Mouse (Mus musculus) T-helper 1 cell (primary cell): ENCODE data around the gene B3gnt7.
"Not testable (repeated sequence)": the region's sequence is repeated elsewhere in the genome, so short reads cannot be mapped to it uniquely, and the experiment has no call there.

Source experiments
- in situ Hi-C: fragments of 300-600 bp; cut with MboI, MseI; formaldehyde crosslinking; loops from one replicate; pipeline ENCODE4 v1.15.1; 2025; ENCODE audit warnings: high pct_unique_total_duplicates

B3gnt7 gene

DNA sequence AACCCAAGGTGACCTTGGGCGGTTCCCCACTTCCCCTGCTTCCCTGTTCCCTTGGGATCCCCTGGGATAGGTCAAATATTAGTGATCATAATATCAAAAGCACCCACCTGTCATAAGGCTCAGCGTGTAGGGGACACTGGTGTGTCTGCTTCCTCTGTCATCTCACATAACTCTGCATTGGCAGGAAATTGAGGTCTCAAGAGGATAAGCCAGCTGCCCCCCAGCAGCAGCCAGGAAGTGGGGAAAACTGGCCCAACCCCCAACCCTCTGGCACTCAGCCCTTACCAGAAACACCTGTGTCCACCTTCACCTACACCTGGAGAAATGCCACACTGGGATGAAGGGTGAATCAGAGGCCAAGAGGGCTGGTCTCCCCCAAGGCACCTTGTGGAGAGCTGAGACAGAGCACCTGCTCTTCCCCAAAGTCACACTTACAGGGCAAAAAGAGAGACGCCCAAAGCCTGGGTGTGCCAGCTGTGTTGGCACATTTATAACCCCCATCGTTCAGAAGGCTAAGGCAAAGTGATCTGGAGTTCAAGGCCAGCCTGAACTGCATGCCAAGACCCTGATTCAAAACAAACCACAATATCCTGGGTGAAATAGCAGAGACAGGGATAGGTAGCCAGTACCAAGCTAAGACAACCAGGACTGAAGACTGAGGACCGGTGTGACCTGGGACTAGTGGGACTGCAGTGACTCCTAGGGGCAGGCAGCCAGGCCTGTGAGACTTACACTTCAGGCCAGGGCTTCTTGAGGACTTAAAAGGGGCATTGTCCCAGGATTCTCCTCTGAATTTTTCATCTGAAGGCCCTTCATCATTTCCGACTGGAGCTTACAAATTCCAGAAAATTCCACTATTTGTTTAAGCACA is 1.2 kb upstream of the B3gnt7 start:
- in situ Hi-C loops = no loop called here

DNA sequence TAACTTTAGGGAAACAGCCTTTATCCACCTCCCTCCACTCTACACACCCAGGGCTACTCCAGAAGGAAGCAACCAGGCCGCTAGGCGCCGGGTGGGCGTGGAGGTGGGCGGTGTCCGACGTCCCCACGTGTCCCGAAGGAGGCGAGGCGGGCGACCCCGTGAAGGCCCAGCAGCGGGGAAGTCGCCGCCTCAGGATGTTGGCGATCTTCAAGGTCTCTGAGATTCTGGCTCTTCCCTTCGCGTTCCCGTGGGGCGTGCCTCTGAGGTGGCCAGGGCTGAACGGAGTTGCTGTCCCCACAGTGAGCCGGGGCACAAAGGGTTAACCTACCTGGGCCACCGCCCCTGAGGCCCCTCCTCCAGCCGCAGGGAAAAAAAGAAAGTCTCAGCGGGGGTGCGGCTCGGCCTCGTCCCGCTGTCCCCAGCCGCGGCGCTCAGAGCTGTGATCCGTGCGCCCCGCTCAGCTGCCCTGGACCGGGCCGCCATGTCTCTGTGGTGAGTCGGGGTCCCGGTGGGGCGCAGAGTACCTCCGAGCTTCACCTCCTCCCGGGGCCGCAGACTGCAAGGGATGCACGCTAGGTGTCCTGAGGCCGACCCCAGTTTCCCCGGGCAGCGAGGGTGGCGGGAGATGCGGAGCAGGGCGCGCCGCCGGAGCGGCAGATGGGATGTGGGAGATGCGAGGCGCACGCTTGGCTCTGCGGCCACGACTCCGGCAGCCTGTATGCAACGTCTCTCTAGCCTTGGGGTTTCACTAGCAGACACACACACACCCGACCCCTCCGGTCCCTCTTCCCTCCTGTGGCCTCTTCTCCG is 636 bp downstream of the B3gnt7 start:
- in situ Hi-C loops = no loop called here

DNA sequence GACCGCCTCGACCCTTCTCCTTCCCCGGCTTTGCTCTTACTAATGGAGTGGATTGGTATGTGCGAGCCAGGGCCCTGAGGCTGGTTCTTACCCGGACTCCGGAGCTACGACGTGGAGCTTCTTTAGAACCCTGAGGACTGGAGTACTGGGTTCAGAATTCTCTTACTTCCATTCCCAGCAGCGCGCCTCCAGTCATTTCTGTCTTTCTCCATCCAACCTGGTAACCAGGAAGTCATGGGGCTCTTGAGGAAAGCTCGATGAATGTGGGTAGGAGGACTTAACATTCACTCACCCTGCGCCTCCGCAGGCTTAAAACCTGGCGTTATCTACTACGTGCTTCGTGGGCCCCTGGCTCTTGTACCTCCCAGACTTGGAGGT is 1.2 kb downstream of the B3gnt7 start:
- in situ Hi-C loops = no loop called here

DNA sequence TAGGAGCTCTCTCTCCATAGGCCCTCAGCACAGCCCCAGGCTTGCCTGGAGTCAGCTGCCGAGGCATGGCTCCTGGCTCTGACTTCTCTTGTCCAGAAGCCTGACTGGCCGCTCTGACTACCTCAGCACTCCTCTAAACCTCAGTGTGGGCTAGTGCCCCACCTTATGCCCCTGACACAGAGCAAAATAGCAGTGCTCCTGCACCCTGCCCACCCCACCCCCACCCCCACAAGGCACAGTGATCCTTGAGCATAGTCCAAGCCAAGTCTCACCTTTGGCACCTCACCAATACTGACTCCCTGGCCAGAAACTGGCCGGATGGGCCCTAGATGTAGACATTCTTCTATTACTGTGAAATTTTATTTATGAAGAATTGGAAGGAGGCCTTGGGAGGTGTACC is 4.1 kb downstream of the B3gnt7 start:
- in situ Hi-C loops = no loop called here

DNA sequence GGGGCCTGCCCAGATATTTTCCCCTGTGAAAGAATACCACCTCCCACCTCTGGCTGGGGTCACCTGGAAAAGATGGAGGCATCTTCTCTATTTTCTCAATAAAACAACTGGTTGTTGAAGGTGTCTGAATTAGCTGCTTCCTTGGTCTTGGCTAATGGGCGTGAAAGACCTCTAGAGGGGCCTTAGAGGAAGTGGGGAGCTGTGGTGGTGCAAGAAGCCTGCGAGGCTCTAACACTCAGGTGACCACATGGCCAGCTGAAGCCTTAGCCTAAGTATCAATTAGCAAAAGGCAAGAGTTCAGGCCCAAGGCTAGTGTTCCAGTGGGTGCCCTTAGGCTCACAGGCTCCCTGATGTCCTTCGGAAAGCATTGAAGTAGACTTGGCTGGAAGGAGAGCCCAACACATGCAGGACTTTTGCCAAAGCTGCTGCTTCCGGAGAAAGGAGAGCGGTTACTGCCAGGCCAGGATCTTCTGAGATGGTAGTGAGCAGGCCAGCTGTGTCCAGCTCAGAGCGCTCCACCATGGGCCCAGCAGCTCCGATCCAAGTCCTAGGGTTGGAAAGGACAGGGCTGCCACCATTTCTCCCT is 4.6 kb downstream of the B3gnt7 start:
- in situ Hi-C loops = no loop called here

DNA sequence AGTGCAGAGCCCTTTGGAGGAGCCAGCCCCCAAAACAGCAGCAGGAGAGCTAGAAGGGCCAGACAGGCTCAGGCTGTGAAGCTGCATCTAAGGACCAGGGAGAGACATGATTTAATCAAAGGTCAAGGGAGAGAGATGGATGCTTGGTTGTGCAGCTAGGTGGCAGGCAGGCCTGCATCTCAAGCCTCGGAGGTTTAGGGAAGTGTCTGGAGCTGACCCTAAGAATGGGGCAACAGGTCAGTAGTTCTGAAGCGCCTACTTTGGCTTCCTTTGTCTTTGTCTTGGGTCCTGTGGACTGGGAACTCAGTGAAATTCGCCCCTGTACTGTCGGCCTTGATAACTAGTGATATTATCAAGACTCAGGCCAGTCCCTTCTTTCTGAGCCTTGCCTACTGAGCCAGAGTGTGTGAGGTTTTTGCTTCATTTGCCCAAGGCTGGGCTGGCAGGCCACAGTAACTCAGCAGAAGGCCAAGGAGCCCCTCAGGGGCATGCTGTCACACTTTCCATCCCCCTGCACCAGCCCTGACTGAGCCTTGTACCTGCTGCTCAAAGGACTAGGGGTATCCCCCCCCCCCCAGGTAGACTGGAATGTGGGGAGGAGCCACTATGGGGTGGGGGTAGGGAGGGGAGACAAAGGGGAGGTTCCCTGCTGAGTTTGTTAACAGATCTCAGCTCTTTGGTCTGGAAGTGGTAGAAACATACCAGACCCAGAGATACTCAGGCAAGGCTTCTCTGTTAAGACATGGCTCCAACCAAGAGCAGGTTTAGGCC is 5.4 kb downstream of the B3gnt7 start:
- in situ Hi-C loops = no loop called here

DNA sequence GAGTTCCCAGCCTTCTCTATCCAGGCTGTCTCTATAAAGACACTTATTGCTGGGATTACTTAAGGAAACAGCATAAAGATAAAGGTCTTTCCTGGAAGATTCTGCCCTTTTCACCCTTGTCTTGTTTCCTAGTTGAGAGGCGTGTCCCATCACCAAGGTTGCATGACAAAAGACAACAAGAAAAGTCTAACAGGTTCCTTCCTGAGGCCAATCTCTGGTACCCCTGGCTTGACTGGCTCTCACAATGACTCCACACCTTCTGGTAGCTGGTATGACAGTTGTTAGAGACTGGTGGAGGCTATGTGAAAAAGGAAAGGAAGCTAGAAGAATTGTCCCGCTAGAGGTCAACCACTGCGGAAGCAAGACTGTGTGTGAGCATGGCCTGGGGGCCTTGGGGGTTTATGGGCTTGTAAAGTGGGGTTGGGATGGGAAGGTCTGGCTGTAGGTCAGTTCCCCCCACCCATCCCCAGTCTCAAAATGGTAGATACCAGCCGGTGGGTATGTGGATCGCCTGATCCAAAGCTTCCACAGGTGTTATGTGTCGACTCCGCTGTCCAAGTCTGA is 6.7 kb downstream of the B3gnt7 start:
- in situ Hi-C loops = no loop called here

DNA sequence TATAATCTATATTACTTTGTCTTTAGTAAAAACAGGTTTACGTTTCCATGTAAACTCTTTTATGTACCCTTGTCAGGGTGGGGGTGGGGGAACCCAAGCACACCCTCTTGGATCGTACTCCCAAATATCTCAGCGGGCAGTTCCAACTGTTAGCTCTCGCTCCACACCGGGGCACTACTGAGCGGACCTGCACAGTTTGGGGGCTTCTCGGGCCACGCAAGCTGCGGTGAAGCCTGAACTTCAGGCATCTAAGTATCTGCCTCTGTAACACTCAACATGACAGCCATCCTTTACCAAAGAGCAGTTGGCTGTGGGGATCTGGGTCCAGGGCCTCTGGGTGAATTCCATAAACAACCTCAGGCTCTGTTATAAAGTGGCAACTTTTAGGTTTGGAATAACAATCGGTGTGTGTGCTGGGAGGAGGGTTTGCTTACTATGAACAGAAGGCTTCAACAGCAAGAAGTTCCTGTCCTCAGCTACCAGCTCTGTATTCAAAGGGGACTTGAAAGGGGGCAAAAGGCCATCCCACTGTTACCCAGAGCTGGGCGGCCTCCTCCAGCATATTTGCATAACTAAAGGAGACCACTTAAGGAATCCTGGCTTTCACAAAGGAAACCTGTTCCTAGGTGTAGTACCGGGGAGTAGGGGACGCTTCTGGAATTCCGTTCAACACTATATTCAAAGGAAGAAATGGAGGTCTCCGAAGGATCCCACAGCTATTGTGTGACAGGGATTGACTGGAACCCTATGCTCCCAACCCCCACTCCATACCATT is 8.1 kb downstream of the B3gnt7 start:
- in situ Hi-C loops = no loop called here

DNA sequence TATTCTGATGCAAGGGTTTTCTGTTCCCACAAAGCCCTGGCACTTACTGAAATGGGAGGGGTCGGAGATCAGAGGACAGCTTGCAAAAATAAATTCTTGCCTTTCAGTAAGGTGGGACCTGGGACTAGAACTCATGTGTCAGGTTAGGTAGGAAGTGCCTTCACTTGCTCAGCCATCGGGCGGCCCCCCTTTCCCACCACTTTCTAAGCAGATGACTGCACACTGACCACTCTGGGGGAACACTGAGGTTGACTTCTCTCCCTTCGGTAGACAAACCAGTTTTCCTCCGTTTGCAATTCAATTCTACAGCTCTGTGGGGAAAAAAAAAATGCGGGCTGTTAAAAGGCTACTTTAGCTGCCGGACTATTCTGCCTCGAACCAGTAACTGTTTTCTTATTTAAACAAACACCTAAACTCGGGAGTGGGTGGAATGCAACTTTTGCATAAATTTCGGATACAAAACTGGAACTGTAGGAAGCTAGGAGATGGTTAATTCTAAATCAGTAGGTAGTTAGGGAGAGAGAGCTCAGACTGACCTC is 8.9 kb downstream of the B3gnt7 start:
- in situ Hi-C loops = no loop called here

DNA sequence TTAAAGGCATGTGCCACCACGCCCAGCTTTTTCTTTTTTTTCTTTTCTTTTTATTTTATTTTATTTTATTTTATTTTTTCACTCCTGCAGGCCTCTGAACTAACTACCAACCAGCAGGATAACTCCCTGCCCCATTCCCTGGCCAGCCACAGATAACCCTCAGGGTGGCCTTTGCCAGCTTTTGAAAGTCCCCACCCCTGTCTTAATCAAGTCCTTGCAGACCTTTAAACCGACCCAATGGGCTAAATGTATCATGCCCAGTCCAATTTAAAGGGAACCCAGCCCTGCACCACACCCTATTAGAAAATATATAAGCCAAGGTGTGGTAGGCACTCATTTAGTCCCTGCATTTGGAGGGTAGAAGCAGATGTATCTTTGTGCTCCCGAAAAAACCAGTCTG is 9.6 kb downstream of the B3gnt7 start:
- in situ Hi-C loops = no loop called here

DNA sequence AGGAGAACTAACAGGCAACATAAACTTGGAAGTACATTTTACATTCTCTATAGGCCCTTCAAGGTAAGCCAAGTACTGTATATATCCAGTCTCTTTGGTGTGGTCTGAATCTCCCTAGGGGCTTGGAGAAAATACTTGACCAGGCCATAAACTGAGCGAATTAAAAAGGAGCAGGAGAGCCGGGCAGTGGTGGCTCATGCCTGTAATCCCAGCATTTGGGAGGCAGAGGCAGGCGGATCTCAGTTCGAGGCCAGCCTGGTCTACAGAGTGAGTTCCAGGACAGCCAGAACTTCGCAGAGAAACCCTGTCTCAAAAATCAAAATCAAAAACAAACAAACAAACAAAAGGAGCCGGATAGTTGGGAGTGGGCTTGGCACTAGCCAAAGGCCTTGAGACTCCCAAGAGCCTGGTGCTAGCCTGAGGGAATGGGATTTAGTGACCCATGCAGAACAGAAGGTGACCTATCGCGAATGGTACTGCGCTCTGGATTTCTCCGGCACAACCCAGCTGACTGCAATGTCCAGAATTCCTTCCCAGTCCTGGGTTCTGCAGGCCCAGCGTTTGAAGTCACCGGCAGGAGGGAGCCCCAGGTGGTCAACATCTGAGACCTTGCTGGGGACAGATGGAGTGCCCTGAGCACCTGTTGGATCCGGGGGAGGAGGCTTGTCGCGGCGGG is 10.6 kb downstream of the B3gnt7 start:
- in situ Hi-C loops = no loop called here

DNA sequence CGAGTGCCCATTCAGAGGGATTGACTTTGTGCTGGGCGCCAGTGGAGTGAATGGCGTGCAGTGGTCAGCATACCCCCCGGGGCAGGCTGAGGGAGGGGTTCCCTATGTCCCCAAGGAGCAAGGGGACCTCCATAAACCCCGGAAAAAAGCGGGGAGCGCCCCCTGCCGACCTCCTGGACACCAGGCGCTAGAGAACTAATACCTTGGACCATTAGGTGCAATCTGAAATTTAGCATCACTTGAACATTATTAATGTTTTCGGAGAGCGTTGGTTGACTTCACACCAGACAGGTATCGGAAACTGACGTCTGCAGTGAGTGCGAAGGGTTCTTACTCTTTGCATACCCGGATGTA is 11.1 kb downstream of the B3gnt7 start:
- in situ Hi-C loops = no loop called here

DNA sequence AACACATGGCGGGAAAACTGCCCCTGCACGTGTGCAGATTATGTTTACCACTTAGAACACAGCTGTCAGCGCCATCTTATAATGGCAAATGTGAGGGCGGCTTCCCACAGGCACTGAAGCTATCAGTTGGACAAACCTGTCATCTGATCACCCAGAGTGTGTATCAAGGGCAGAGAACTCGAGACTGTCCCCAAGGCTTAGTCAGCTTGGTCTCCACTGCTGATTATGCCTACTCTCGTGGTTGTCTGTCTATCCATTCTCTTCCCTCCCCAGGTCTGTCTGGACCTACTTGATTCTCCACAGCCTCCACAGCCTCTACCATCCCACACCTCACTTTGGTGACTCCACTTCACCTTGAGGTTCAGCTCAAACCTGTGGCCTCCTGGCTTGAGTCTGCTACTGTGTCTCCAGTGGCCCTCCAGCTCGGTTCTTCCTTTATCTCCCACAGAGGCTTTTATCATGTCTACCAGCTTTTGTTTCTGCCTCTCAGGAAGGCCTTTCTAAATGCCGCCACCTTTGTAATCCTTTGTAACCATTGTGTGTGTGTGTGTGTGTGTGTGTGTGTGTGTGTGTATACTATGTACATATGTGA is 18.3 kb downstream of the B3gnt7 start:
- in situ Hi-C loops = no loop called here

DNA sequence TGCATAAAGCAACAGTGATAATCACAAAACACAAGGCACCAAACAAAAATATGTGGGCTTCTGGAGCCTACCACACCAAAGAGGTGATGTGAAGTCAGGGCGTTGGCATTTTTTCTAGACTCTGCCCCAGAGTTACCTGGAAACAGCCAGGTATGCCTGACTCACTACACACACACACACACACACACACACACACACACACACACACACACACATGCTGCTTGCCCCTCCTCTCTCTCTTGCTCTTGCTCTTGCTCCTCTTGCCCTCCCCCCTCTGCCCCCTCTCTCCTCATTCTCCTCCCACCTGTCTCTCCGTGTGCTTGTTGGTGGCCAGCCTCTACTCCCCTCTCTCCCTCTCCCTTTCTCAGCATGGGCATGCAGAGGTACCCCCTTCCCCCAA is 33.7 kb downstream of the B3gnt7 start:
- in situ Hi-C loops = loop anchor here (5.0 kb wide), 1 partner anchor 159 kb away; no protein-coding TSS in a partner anchor

DNA sequence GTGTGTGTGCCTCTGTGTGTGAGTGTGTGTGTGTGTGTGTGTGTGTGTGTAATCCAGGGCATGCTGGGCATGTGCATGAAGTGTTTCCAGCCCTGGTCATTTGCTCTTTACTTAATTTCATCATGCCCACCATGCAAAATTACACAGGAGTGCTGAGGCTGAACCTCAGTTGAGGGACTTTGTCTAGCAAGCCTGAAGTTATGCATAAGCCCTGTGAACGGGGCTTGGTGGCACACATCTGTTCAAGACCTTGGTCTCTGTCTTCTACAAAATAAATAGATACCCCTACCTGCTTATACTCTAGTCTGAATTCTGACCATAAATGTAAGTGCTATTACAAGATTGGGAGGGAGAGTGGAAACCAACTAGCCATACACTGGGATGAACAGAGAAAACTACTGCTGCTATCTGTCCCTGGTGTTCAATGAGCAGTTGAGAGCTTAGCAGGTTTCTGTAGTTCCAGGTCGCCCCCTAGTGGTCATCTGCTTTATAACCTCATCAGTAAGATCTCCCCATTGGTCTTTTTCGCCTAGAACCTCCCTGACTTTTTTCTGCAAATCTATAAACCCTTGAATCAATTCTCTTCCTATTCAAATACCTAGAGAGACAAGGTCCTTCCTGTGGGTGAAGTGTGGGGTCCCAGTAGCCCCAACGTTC is 36.7 kb downstream of the B3gnt7 start:
- in situ Hi-C loops = loop anchor here (5.0 kb wide), 1 partner anchor 162 kb away; no protein-coding TSS in a partner anchor

DNA sequence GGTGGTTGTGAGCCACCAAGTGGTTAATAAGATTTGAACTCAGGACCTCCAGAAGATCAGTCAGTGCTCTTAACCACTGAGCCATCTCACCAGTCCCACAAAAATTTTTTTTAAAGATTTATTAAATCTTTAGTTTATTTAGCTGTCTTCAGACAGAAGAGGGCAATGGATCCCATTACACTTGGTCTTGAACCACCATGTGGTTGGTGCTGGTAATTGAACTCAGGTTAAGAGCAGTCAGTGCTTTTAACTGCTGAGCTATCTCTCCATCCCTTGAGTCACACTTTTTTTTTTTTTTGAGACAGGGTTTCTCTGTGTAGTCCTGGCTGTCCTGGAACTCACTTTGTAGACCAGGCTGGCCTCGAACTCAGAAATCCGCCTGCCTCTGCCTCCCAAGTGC is 38.5 kb downstream of the B3gnt7 start:
- in situ Hi-C loops = not testable (repeated sequence)

DNA sequence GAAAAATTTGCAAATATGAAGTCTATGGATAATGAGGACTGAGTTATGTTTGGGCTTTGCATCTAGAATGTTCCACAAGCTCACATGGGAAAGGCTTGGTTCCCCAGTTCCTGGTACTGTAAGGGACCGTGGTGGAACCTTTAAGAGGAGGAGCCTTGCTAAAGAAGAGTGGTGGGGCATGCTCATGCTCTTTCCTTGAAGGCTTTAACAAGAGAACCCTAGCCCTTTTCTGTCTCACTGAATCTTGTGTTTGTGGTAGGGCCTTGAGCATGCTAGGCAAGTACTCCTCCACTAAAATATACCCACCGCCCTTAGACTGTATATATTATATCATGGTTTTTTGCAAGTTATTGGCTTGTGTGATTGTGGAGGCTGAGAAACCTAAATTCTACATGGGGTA is 39.7 kb downstream of the B3gnt7 start:
- in situ Hi-C loops = no loop called here

DNA sequence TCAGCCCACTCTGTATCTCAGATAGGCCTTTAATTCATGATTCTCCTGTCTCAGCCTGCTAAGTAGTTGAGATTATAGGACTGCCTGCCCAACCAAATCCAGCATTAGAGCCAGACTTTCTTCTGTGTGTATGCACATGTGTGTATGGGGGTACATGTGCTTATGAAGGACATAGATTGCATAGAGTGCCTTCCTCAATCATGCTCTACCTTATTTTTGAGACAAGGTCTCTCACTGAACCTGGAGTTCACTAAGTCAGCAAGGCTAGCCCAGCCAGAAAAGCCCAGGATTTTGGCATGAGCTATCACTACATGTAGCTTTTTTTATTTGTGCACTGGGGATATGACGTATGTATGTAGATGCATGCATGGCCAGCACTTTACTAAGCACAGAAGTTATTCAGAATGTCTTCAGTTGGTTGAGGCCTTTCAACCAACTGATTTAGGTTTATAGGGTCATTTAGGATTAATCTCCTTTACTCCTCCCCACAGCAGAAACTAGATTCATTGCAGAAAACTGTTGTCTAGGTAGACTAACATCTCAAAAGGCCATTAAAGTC is 40.5 kb downstream of the B3gnt7 start:
- in situ Hi-C loops = no loop called here
